Mouse (Mus musculus) liver, embryonic 14.5 days (tissue): ENCODE data around the gene Nucks1.

Experiments
- CTCF ChIP-seq: IDR thresholded peaks from 2 replicates; pipeline ENCODE4 v1.5.1; 2016; ENCODE audit warnings: antibody characterized with exemption, low read depth, control low read depth
- EP300 ChIP-seq: IDR thresholded peaks from 2 replicates; pipeline ENCODE4 v1.6.1; 2016; ENCODE audit warnings: antibody characterized with exemption, low read depth

- TF ChIP-seq CTCF: no peak
- TF ChIP-seq EP300: no peak
Observed at GRCm38 (mm10) chr1:131886173-131886572, 24.2 kb upstream of the Nucks1 start.
